Mouse (Mus musculus) heart, embryonic 14.5 days (tissue): Measurements from ENCODE around the gene Spo11. TPM values are rescaled to one million over a fixed set of nuclear protein-coding genes. Genes with fewer than 3 reads are reported as not detected.

Experiments used
- ATAC-seq: fragments of 200-750 bp; cut with Nextera tagmentation; 2 replicates; pipeline ENCODE4 v1.8.0; 2017; ENCODE audit warnings: low read depth, moderate TSS enrichment; ENCODE audit not compliant: insufficient number of reproducible peaks, insufficient read depth, low FRiP score
- H3K27ac ChIP-seq, 2 experiments: fragments of 200-500 bp in 1 of 2; fragments of 300-500 bp in 1 of 2; sonication (generic) in 1 of 2; replicated peaks in 1 of 2; 2 replicates each; pipeline ENCODE4 v1.5.1; 2012 to 2014; ENCODE audit warnings: low read depth in 2 of 2, low read length in 2 of 2, control low read depth in 1 of 2, mild to moderate bottlenecking in 1 of 2, mixed read lengths in 1 of 2; ENCODE audit not compliant: control insufficient read depth in 1 of 2, insufficient read depth in 1 of 2
- H3K27me3 ChIP-seq: fragments of 300-500 bp; sonication (generic); 2 replicates; pipeline ENCODE4 v1.6.1; 2014; ENCODE audit warnings: mild to moderate bottlenecking, low read length, control low read depth; ENCODE audit not compliant: control insufficient read depth, insufficient read depth
- H3K36me3 ChIP-seq: fragments of 300-500 bp; sonication (generic); 2 replicates; pipeline ENCODE4 v1.6.1; 2014; ENCODE audit warnings: mild to moderate bottlenecking, control low read depth, low read length, mixed read lengths; ENCODE audit not compliant: control insufficient read depth, insufficient read depth
- H3K4me1 ChIP-seq, 2 experiments: fragments of 200-500 bp in 1 of 2; fragments of 300-500 bp in 1 of 2; sonication (generic) in 1 of 2; 2 replicates each; pipeline ENCODE4 v1.6.1; 2012 to 2014; ENCODE audit warnings: low read length in 2 of 2, control low read depth in 1 of 2, mixed read lengths in 1 of 2; ENCODE audit not compliant: control insufficient read depth in 2 of 2, insufficient read depth in 2 of 2
- H3K4me2 ChIP-seq: fragments of 300-500 bp; sonication (generic); 2 replicates; pipeline ENCODE4 v1.6.1; 2014; ENCODE audit warnings: mild to moderate bottlenecking, low read length
- H3K4me3 ChIP-seq, 2 experiments: fragments of 200-500 bp in 1 of 2; fragments of 300-500 bp in 1 of 2; sonication (generic) in 1 of 2; 2 replicates each; pipeline ENCODE4 v1.5.1; 2012 to 2014; ENCODE audit warnings: low read length in 2 of 2, mild to moderate bottlenecking in 2 of 2, control low read depth in 1 of 2, low read depth in 1 of 2, moderate library complexity in 1 of 2; ENCODE audit not compliant: control insufficient read depth in 1 of 2, insufficient read depth in 1 of 2
- H3K9ac ChIP-seq: fragments of 300-500 bp; sonication (generic); 2 replicates; pipeline ENCODE4 v1.6.1; 2014; ENCODE audit warnings: mild to moderate bottlenecking, low read length
- H3K9me3 ChIP-seq: fragments of 300-500 bp; sonication (generic); 2 replicates; pipeline ENCODE4 v1.6.1; 2016; ENCODE audit warnings: low read length, control low read depth; ENCODE audit not compliant: control insufficient read depth
- WGBS: fragments of 180-500 bp; shearing (Covaris S2); extraction: QIAGEN DNeasy Blood & Tissue Kit; methylation state at CpG from one replicate; pipeline ENCODE4 v1.1.7; 2014; 5-methylcytosine and 5-hydroxymethylcytosine counted together
- polyA plus RNA-seq: library from polyadenylated mRNA; unstranded; fragments of >200 nt; fragmentation: Nextera tagmentation; extraction: Ambion mirVana; gene quantifications from 2 replicates; pipeline ENCODE4 v1.2.1, GENCODE M21; 2014

Spo11 gene
- polyA plus RNA-seq, 1 experiment from 2014 or later, result not detected

GRCm38 (mm10) chr2:173041242-173041641 lies 63.7 kb downstream of the Spo11 start:
- H3K9me3 ChIP-seq, result no peaks in the 10 kb centered on the region
- H3K36me3 ChIP-seq, result no peaks in the 10 kb centered on the region
- peaks cover 26 to 39% of the 10 kb centered on the region in 2 experiments for H3K4me1 ChIP-seq
- no peak for ATAC-seq
- H3K27me3 ChIP-seq, result no peaks in the 10 kb centered on the region
- H3K4me3 ChIP-seq, result no peak overlapping the region
- WGBS, result 52% methylated on average over 5 of the region's 5 CpGs
- H3K9ac ChIP-seq, result no peak overlapping the region
- no peak overlapping the region for H3K4me2 ChIP-seq
- no peak overlapping the region for H3K27ac ChIP-seq

- Histone ChIP-seq H3K9ac (no peak overlapping the region), H3K4me2 (no peak overlapping the region), H3K4me3 (no peak overlapping the region), H3K27ac (no peak overlapping the region), H3K36me3 (no peaks in the 10 kb centered on the region), H3K27me3 (no peaks in the 10 kb centered on the region), H3K4me1 (peaks cover 32 to 46% of the 10 kb centered on the region in 2 experiments), H3K9me3 (no peaks in the 10 kb centered on the region)
- WGBS, result 73% methylated on average over 1 of the region's 1 CpGs
- ATAC-seq, result no peak
These were observed 64.4 kb downstream of the Spo11 start for GRCm38 (mm10) chr2:173041893-173042292.

- H3K27me3 ChIP-seq, result no peaks in the 10 kb centered on the region
- H3K9ac ChIP-seq, result no peak overlapping the region
- peaks cover 36 to 53% of the 10 kb centered on the region in 2 experiments for H3K4me1 ChIP-seq
- H3K4me3 ChIP-seq, result no peak overlapping the region
- H3K27ac ChIP-seq, result peak overlapping the region in 1 of 2 experiments; percentile 57; a peak in 2 of 4 replicates
- no peaks in the 10 kb centered on the region for H3K9me3 ChIP-seq
- no peaks in the 10 kb centered on the region for H3K36me3 ChIP-seq
- ATAC-seq, result peak; percentile 22; the same call in 1 of the 2 replicates
- 30% methylated on average over 11 of the region's 11 CpGs for WGBS
- H3K4me2 ChIP-seq, result no peak overlapping the region
These were observed 65.1 kb downstream of the Spo11 start for GRCm38 (mm10) chr2:173042504-173043162.

Other genes starting within 250 kb of the Spo11 start
- gene Bmp7, start 37.4 kb upstream of the Spo11 start, polyA plus RNA-seq, result 50.5 and 53.7 TPM in 2 replicates
- 99.7 and 101 TPM in 2 replicates for gene Rae1, start 22.4 kb downstream of the Spo11 start, polyA plus RNA-seq
- 126 and 129 TPM in 2 replicates for gene Rbm38, start 42.8 kb downstream of the Spo11 start, polyA plus RNA-seq
- gene Ctcfl, start 141.8 kb downstream of the Spo11 start, polyA plus RNA-seq, result 0.19 and 0.65 TPM in 2 replicates
- gene Pck1, start 175.3 kb downstream of the Spo11 start, polyA plus RNA-seq, result not detected in 2 replicates
- 1.2 TPM in 1 of 2 replicates, not detected in the other for gene Zbp1, start 241.2 kb downstream of the Spo11 start, polyA plus RNA-seq